Mouse (Mus musculus): ENCODE measurements around the gene Lrrc23. TPM values are rescaled to one million over a fixed set of nuclear protein-coding genes. Genes with fewer than 3 reads are reported as not detected.

Gene Lrrc23
- polyA plus RNA-seq, 1 experiment from 2014 or later, result 0.17 TPM

DNA sequence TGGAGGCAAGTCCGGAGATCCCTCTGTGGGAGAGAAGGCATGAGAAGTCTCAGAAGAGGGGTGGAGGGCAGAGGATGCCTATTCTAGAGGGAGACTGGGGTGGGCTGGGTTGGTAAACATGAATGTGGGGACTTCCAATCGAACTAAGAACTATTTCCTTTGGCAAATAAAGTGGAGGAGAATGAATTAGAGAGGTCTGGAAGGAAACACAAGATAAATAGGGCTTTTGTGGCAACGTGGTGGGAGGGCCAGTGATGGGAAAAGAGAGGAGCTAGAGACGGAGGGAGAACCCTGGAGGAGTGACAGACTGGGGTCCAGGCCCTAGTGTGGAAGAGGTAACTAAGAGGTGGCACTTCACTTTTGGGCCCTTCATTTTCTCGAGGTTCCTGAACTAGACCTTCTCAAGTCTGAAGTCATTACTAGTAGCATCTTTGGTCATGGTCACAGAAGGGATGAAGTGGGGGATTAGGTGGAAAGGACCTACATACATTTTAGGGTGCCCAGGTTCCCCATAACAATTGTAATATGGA lies 22.1 kb downstream of the Lrrc23 start:
- peaks cover 22% of the 10 kb centered on the region for H3K4me1 ChIP-seq (ENCODE audit: insufficient read depth)
- peak overlapping the region; percentile 78 for H3K4me2 ChIP-seq
- no peak for TF ChIP-seq CTCF (IDR thresholded peaks at IDR 0.05; ENCODE audit: low read depth)
- no peaks in the 10 kb centered on the region for H3K27me3 ChIP-seq (ENCODE audit: insufficient read depth, low read length)
- H3K27ac ChIP-seq (ENCODE audit: low read depth), result peak overlapping the region; percentile 97
- H3K4me3 ChIP-seq (ENCODE audit: low read depth, low read length), result peak overlapping the region; percentile 78
- H3K9ac ChIP-seq, result peak overlapping the region; percentile 90
- H3K36me3 ChIP-seq (ENCODE audit: insufficient read depth), result peaks cover 6% of the 10 kb centered on the region; the same call in 1 of the 2 replicates
- DNase-seq (peak; percentile 25), ATAC-seq (ENCODE audit: insufficient read depth) (no peak)
- whole genome bisulfite sequencing, result 5% methylated on average over 5 of the region's 5 CpGs
- no peaks in the 10 kb centered on the region for H3K9me3 ChIP-seq (ENCODE audit: low read depth, low read length)

GRCm38 (mm10) chr6:124756652-124757350 lies 22.7 kb downstream of the Lrrc23 start:
- Histone ChIP-seq H3K4me3 (ENCODE audit: low read depth, low read length) (peak overlapping the region; percentile 78), H3K9ac (peak overlapping the region; percentile 90), H3K9me3 (ENCODE audit: low read depth, low read length) (no peaks in the 10 kb centered on the region), H3K27ac (ENCODE audit: low read depth) (peak overlapping the region; percentile 97), H3K27me3 (ENCODE audit: insufficient read depth, low read length) (no peaks in the 10 kb centered on the region), H3K4me2 (peak overlapping the region; percentile 78), H3K36me3 (ENCODE audit: insufficient read depth) (peaks cover 9% of the 10 kb centered on the region; the same call in 1 of the 2 replicates), H3K4me1 (ENCODE audit: insufficient read depth) (peaks cover 22% of the 10 kb centered on the region)
- TF ChIP-seq CTCF (IDR thresholded peaks at IDR 0.05; ENCODE audit: low read depth), result no peak
- DNase-seq (peak; percentile 91), ATAC-seq (ENCODE audit: insufficient read depth) (peak; percentile 75)
- WGBS, result under 1% methylated on average over 51 of the region's 54 CpGs

GRCm38 (mm10) chr6:124755831-124756595 lies 23.5 kb downstream of the Lrrc23 start, which contains the start of the genes Gm45234 and Atn1:
Gene Gm45234, minus strand, starts transcription at chr6:124756021.
Gene Atn1, minus strand, starts transcription at chr6:124756524.
- H3K36me3 ChIP-seq (ENCODE audit: insufficient read depth), result peaks cover 9% of the 10 kb centered on the region; the same call in 1 of the 2 replicates
- H3K27ac ChIP-seq (ENCODE audit: low read depth), result peak within 1 kb of the TSS; percentile 97
- peak; percentile 81 for DNase-seq
- peak within 1 kb of the TSS; percentile 78 for H3K4me2 ChIP-seq
- TF ChIP-seq CTCF (IDR thresholded peaks at IDR 0.05; ENCODE audit: low read depth), result no peak
- H3K4me1 ChIP-seq (ENCODE audit: insufficient read depth), result peaks cover 22% of the 10 kb centered on the region
- peak within 1 kb of the TSS; percentile 78 for H3K4me3 ChIP-seq (ENCODE audit: low read depth, low read length)
- peak; percentile 68 for ATAC-seq (ENCODE audit: insufficient read depth)
- H3K27me3 ChIP-seq (ENCODE audit: insufficient read depth, low read length), result no peaks in the 10 kb centered on the region
- H3K9ac ChIP-seq, result peak within 1 kb of the TSS; percentile 90
- H3K9me3 ChIP-seq (ENCODE audit: low read depth, low read length), result no peaks in the 10 kb centered on the region
- WGBS, result under 1% methylated on average over 78 of the region's 100 CpGs

- Histone ChIP-seq H3K27ac (ENCODE audit: low read depth) (peak overlapping the region; percentile 97), H3K27me3 (ENCODE audit: insufficient read depth, low read length) (no peaks in the 10 kb centered on the region), H3K4me2 (peak overlapping the region; percentile 78), H3K9me3 (ENCODE audit: low read depth, low read length) (no peaks in the 10 kb centered on the region), H3K9ac (peak overlapping the region; percentile 90), H3K4me1 (ENCODE audit: insufficient read depth) (peaks cover 22% of the 10 kb centered on the region), H3K4me3 (ENCODE audit: low read depth, low read length) (peak overlapping the region; percentile 78), H3K36me3 (ENCODE audit: insufficient read depth) (peaks cover 9% of the 10 kb centered on the region; the same call in 1 of the 2 replicates)
- whole genome bisulfite sequencing, result 4% methylated on average over 3 of the region's 3 CpGs
- ATAC-seq (ENCODE audit: insufficient read depth), result no peak
- TF ChIP-seq CTCF (IDR thresholded peaks at IDR 0.05; ENCODE audit: low read depth), result no peak
- peak; percentile 24 for DNase-seq
Measured at GRCm38 (mm10) chr6:124755306-124755705, 24.2 kb downstream of the Lrrc23 start.

GRCm38 (mm10) chr6:124753861-124754260 lies 25.7 kb downstream of the Lrrc23 start:
- no peaks in the 10 kb centered on the region for H3K27me3 ChIP-seq (ENCODE audit: insufficient read depth, low read length)
- TF ChIP-seq CTCF (IDR thresholded peaks at IDR 0.05; ENCODE audit: low read depth), result no peak
- no peak overlapping the region for H3K9ac ChIP-seq
- no peak overlapping the region for H3K27ac ChIP-seq (ENCODE audit: low read depth)
- 84% methylated on average over 2 of the region's 2 CpGs for WGBS
- peak overlapping the region; percentile 5; the same call in 1 of the 2 replicates for H3K4me2 ChIP-seq
- H3K4me3 ChIP-seq (ENCODE audit: low read depth, low read length), result no peak overlapping the region
- H3K4me1 ChIP-seq (ENCODE audit: insufficient read depth), result peaks cover 19% of the 10 kb centered on the region
- H3K36me3 ChIP-seq (ENCODE audit: insufficient read depth), result peaks cover 21% of the 10 kb centered on the region
- no peaks in the 10 kb centered on the region for H3K9me3 ChIP-seq (ENCODE audit: low read depth, low read length)
- ATAC-seq (ENCODE audit: insufficient read depth), result no peak
- DNase-seq, result no peak

DNA sequence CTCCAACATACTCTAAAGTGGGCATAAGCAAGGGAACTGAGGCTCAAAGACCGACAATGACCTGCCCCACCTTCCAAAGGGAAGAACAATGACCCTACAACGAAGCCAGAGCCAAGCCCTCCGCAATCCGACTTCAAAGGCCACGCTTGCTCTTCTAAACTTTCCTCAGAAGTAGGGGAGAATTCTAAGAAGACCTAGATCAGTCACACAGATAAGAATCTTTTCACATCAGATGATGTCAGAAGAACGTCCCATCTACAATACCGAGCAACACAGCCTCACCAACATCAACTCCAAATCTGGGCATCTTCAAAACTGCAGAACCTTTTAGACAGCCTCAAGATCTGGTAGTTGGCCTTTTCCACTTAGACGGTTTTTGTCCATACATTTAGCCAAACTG lies 29.1 kb downstream of the Lrrc23 start:
- no peak overlapping the region for H3K9ac ChIP-seq
- no peak for TF ChIP-seq CTCF (IDR thresholded peaks at IDR 0.05; ENCODE audit: low read depth)

More for the DNA sequence above, 29.1 kb downstream of the Lrrc23 start:
- H3K27ac ChIP-seq (ENCODE audit: low read depth), result no peak overlapping the region
- DNase-seq (no peak), ATAC-seq (ENCODE audit: insufficient read depth) (no peak)
- WGBS, result 82% methylated on average over 8 of the region's 8 CpGs
- no peaks in the 10 kb centered on the region for H3K9me3 ChIP-seq (ENCODE audit: low read depth, low read length)
- H3K36me3 ChIP-seq (ENCODE audit: insufficient read depth), result peaks cover 50% of the 10 kb centered on the region
- H3K4me1 ChIP-seq (ENCODE audit: insufficient read depth), result peaks cover 19% of the 10 kb centered on the region; the same call in 1 of the 2 replicates
- H3K4me2 ChIP-seq, result no peak overlapping the region
- no peak overlapping the region for H3K4me3 ChIP-seq (ENCODE audit: low read depth, low read length)
- H3K27me3 ChIP-seq (ENCODE audit: insufficient read depth, low read length), result no peaks in the 10 kb centered on the region

Data from lung, embryonic 14.5 days (tissue).